20 mouse cellular contexts compared by ENCODE assay signal in genomic region chr8:106375957-106376356, GRCm38 (mm10). TPM values are rescaled to one million over a fixed set of nuclear protein-coding genes. Genes with fewer than 3 reads are reported as not detected.
"Had no signal": no experiment of that assay in that cellular context is flagged by ENCODE, and none has a peak within 500 bp of the region (broad histone marks: within the 10 kb centered on the region; RNA-seq: fewer than 3 reads in every experiment).

No protein-coding gene starts in this region.

- H3K4me3 ChIP-seq: kidney, embryonic 15.5 days; left cerebral cortex, adult 2 months; liver, embryonic 13.5 days; midbrain, embryonic 12.5 days; midbrain, embryonic 15.5 days; neural tube, embryonic 12.5 days; neural tube, embryonic 15.5 days had no signal

- H3K9ac ChIP-seq: kidney, embryonic 15.5 days; liver, embryonic 13.5 days; midbrain, embryonic 12.5 days; midbrain, embryonic 15.5 days; neural tube, embryonic 12.5 days; neural tube, embryonic 15.5 days had no signal

- H3K36me3 ChIP-seq: kidney, embryonic 15.5 days; liver, embryonic 13.5 days; midbrain, embryonic 12.5 days; midbrain, embryonic 15.5 days; neural tube, embryonic 12.5 days; neural tube, embryonic 15.5 days had no signal

- H3K9me3 ChIP-seq: kidney, embryonic 15.5 days; liver, embryonic 13.5 days; midbrain, embryonic 12.5 days; midbrain, embryonic 15.5 days; neural tube, embryonic 12.5 days; neural tube, embryonic 15.5 days had no signal

- H3K4me1 ChIP-seq: liver, embryonic 13.5 days had no signal

- H3K27me3 ChIP-seq: kidney, embryonic 15.5 days; liver, embryonic 13.5 days; midbrain, embryonic 12.5 days; midbrain, embryonic 15.5 days; neural tube, embryonic 12.5 days; neural tube, embryonic 15.5 days had no signal

- H3K27ac ChIP-seq: kidney, embryonic 15.5 days; left cerebral cortex, adult 2 months; liver, embryonic 13.5 days; midbrain, embryonic 12.5 days; midbrain, embryonic 15.5 days; neural tube, embryonic 12.5 days; neural tube, embryonic 15.5 days; stomach, postnatal 0 days had no signal

- DNase-seq: kidney, postnatal 10 days; kidney, postnatal 36 days; layer of hippocampus, postnatal 36 days; liver, embryonic 13.5 days; lung, adult 2 months; lung, postnatal 14 days; lung, postnatal 4 days; right cerebral cortex, adult 18-20 months; right cerebral cortex, postnatal 25 days; thymus, adult 2 months; thymus, postnatal 14 days; thymus, postnatal 4 days had no signal

RNA-seq across cellular contexts. Expression of gene Smpd3, which starts 38.2 kb away (rescaled TPM):
- total RNA-seq: megakaryocyte progenitor cell, adult 5-6 weeks had no signal
